Mouse (Mus musculus) layer of hippocampus, adult 2 months (tissue): ENCODE measurements around the gene Spata16. TPM values are rescaled to one million over a fixed set of nuclear protein-coding genes. Genes with fewer than 3 reads are reported as not detected.
A peak's percentile ranks its signal among the peaks of the same experiment; 100 is the strongest.
"Not testable (repeated sequence)": the region's sequence is repeated elsewhere in the genome, so short reads cannot be mapped to it uniquely, and the experiment has no call there.

ENCODE experiments used
- DNase-seq, 2 experiments: peaks; one replicate each; pipeline ENCODE4 v3.0.0; 2022; ENCODE audit warnings: low spot score in 2 of 2
- H3K27ac ChIP-seq: fragments of 200-600 bp; 2 replicates; pipeline ENCODE4 v1.8.1; 2022
- H3K4me3 ChIP-seq: fragments of 200-600 bp; 2 replicates; pipeline ENCODE4 v1.8.1; 2022; ENCODE audit warnings: mild to moderate bottlenecking
- CTCF ChIP-seq: fragments of 200-600 bp; conservative IDR thresholded peaks from 2 replicates; pipeline ENCODE4 v1.8.1; 2022; ENCODE audit warnings: antibody characterized with exemption, mild to moderate bottlenecking, moderate library complexity
- long read RNA-seq, 2 experiments: library from polyadenylated mRNA; stranded (forward); transcript quantifications; one replicate each; pipeline ENCODE4 v2.0.0; 2021; ENCODE audit warnings: borderline mapping rate in 2 of 2
- total RNA-seq, 2 experiments: library from RNA; stranded (reverse); gene quantifications; 2 replicates each; pipeline ENCODE4 v1.2.3; 2021

The Spata16 gene
- not detected for total RNA-seq
- long read RNA-seq, experiment 1, result 0 reads
- long read RNA-seq, experiment 2, result 0 reads

- Histone ChIP-seq H3K27ac (no peak within 1 kb of the TSS), H3K4me3 (no peak within 1 kb of the TSS)
- no peak for DNase-seq
- TF ChIP-seq CTCF, result no peak
Observed at GRCm38 (mm10) chr3:26637402-26637801, at the start of gene Spata16. Spata16 (plus strand) TSS chr3:26637620.

- Histone ChIP-seq H3K27ac (no peak overlapping the region), H3K4me3 (no peak overlapping the region)
- no peak for DNase-seq
- TF ChIP-seq CTCF, result no peak
Observed at GRCm38 (mm10) chr3:26604861-26605260, 32.6 kb upstream of the Spata16 start.

- no peak for DNase-seq
- H3K27ac ChIP-seq, result no peak overlapping the region
- H3K4me3 ChIP-seq, result no peak overlapping the region
- no peak for TF ChIP-seq CTCF
Observed at GRCm38 (mm10) chr3:26608531-26608930, 28.9 kb upstream of the Spata16 start.

GRCm38 (mm10) chr3:26639214-26639613 lies 1.8 kb downstream of the Spata16 start:
- peak overlapping the region; percentile 77 for H3K27ac ChIP-seq
- H3K4me3 ChIP-seq, result no peak overlapping the region; the same call in 1 of the 2 replicates
- no peak for TF ChIP-seq CTCF
- DNase-seq, result peak in 1 of 2 experiments; percentile 60

GRCm38 (mm10) chr3:26639851-26640250 lies 2.4 kb downstream of the Spata16 start:
- Histone ChIP-seq H3K27ac (peak overlapping the region; percentile 77), H3K4me3 (no peak overlapping the region)
- DNase-seq, result no peak
- TF ChIP-seq CTCF, result no peak

GRCm38 (mm10) chr3:26640321-26641075 lies 3.1 kb downstream of the Spata16 start:
- Histone ChIP-seq H3K27ac (peak overlapping the region; percentile 77), H3K4me3 (no peak overlapping the region)
- no peak for DNase-seq
- no peak for TF ChIP-seq CTCF

- H3K27ac ChIP-seq, result no peak overlapping the region
- DNase-seq, result no peak
- H3K4me3 ChIP-seq, result no peak overlapping the region
- no peak for TF ChIP-seq CTCF
Observed at GRCm38 (mm10) chr3:26641351-26642249, 4.2 kb downstream of the Spata16 start.

- Histone ChIP-seq H3K27ac (no peak overlapping the region), H3K4me3 (no peak overlapping the region)
- DNase-seq, result no peak
- no peak for TF ChIP-seq CTCF
Observed at GRCm38 (mm10) chr3:26644136-26644535, 6.7 kb downstream of the Spata16 start.

GRCm38 (mm10) chr3:26646834-26647233 lies 9.4 kb downstream of the Spata16 start:
- H3K27ac ChIP-seq, result peak overlapping the region; percentile 60; the same call in 1 of the 2 replicates
- H3K4me3 ChIP-seq, result no peak overlapping the region
- peak; percentile 39 to 48 for DNase-seq
- TF ChIP-seq CTCF, result peak; percentile 67

- Histone ChIP-seq H3K27ac (no peak overlapping the region), H3K4me3 (no peak overlapping the region)
- no peak for DNase-seq
- no peak for TF ChIP-seq CTCF
Observed at GRCm38 (mm10) chr3:26685832-26686231, 48.4 kb downstream of the Spata16 start.

GRCm38 (mm10) chr3:26709492-26709891 lies 72.1 kb downstream of the Spata16 start:
- H3K27ac ChIP-seq, H3K4me3 ChIP-seq, DNase-seq: not testable (repeated sequence)

GRCm38 (mm10) chr3:26727526-26727925 lies 90.1 kb downstream of the Spata16 start:
- Histone ChIP-seq H3K27ac (no peak overlapping the region), H3K4me3 (no peak overlapping the region)
- TF ChIP-seq CTCF, result no peak
- DNase-seq, result no peak

- Histone ChIP-seq H3K27ac (peak overlapping the region; percentile 7; the same call in 1 of the 2 replicates), H3K4me3 (no peak overlapping the region)
- TF ChIP-seq CTCF, result no peak
- no peak for DNase-seq
Observed at GRCm38 (mm10) chr3:26750492-26750891, 113.1 kb downstream of the Spata16 start.
